Mouse (Mus musculus) kidney, embryonic 15.5 days (tissue): ENCODE measurements around the gene Ptrh1. TPM values are rescaled to one million over a fixed set of nuclear protein-coding genes. Genes with fewer than 3 reads are reported as not detected.

ENCODE experiments used
- ATAC-seq: fragments of 200-750 bp; cut with Nextera tagmentation; replicated peaks from 2 replicates; pipeline ENCODE4 v1.8.0; 2017; ENCODE audit warnings: moderate TSS enrichment; ENCODE audit not compliant: low FRiP score
- H3K27ac ChIP-seq: fragments of 300-500 bp; sonication (generic); 2 replicates; pipeline ENCODE4 v1.5.1; 2015; ENCODE audit warnings: mild to moderate bottlenecking, inconsistent platforms
- H3K27me3 ChIP-seq: fragments of 300-500 bp; sonication (generic); 2 replicates; pipeline ENCODE4 v1.6.1; 2015; ENCODE audit warnings: inconsistent platforms
- H3K36me3 ChIP-seq: fragments of 300-500 bp; sonication (generic); 2 replicates; pipeline ENCODE4 v1.6.1; 2015; ENCODE audit warnings: inconsistent platforms
- H3K4me1 ChIP-seq: fragments of 300-500 bp; sonication (generic); 2 replicates; pipeline ENCODE4 v1.6.1; 2015; ENCODE audit warnings: inconsistent platforms
- H3K4me2 ChIP-seq: fragments of 300-500 bp; sonication (generic); 2 replicates; pipeline ENCODE4 v1.6.1; 2015; ENCODE audit warnings: moderate library complexity, mild to moderate bottlenecking, inconsistent platforms
- H3K4me3 ChIP-seq: fragments of 300-500 bp; sonication (generic); replicated peaks from 2 replicates; pipeline ENCODE4 v1.5.1; 2015; ENCODE audit warnings: mild to moderate bottlenecking, inconsistent platforms
- H3K9ac ChIP-seq: fragments of 300-500 bp; sonication (generic); 2 replicates; pipeline ENCODE4 v1.6.1; 2015; ENCODE audit warnings: mild to moderate bottlenecking, inconsistent platforms
- H3K9me3 ChIP-seq: fragments of 300-500 bp; sonication (generic); replicated peaks from 2 replicates; pipeline ENCODE4 v1.6.1; 2016; ENCODE audit warnings: inconsistent platforms
- WGBS: fragments of 180-500 bp; shearing (Covaris S2); methylation state at CpG from one replicate; pipeline ENCODE4 v1.1.7; 2015; ENCODE audit warnings: mixed read lengths; 5-methylcytosine and 5-hydroxymethylcytosine counted together
- polyA plus RNA-seq: library from polyadenylated mRNA; unstranded; fragments of >200 nt; fragmentation: Nextera tagmentation; extraction: Ambion mirVana; gene quantifications from 2 replicates; pipeline ENCODE4 v1.2.1, GENCODE M21; 2015

Gene Ptrh1
- polyA plus RNA-seq, 1 experiment from 2014 or later: 5.1 TPM

- H3K27ac ChIP-seq: no peak within 1 kb of the TSS
- peak within 1 kb of the TSS; percentile 30; the same call in 1 of the 2 replicates for H3K9ac ChIP-seq
- peaks cover 21% of the 10 kb centered on the region for H3K4me1 ChIP-seq
- H3K36me3 ChIP-seq: peaks cover 12% of the 10 kb centered on the region
- H3K4me3 ChIP-seq: peak within 1 kb of the TSS; percentile 51
- H3K4me2 ChIP-seq: peak within 1 kb of the TSS; percentile 92
- ATAC-seq: no peak
- WGBS: 7% methylated on average over 11 of the region's 11 CpGs
- H3K27me3 ChIP-seq: peaks cover 37% of the 10 kb centered on the region
- no peaks in the 10 kb centered on the region for H3K9me3 ChIP-seq
Observed at GRCm38 (mm10) chr2:32740916-32741272, 34.7 kb upstream of the Ptrh1 start, which contains the start of gene 6330409D20Rik. 6330409D20Rik (minus strand) TSS chr2:32741016.

GRCm38 (mm10) chr2:32741273-32742172, 34.1 kb upstream of the Ptrh1 start:
- no peaks in the 10 kb centered on the region for H3K9me3 ChIP-seq
- WGBS: 4% methylated on average over 56 of the region's 58 CpGs
- ATAC-seq: peak; percentile 40; the same call in 1 of the 2 replicates

GRCm38 (mm10) chr2:32742173-32742531, 33.4 kb upstream of the Ptrh1 start:
- H3K4me3 ChIP-seq: peak overlapping the region; percentile 51
- H3K27me3 ChIP-seq: peaks cover 37% of the 10 kb centered on the region
- peak; percentile 46; the same call in 1 of the 2 replicates for ATAC-seq
- peak overlapping the region; percentile 92 for H3K4me2 ChIP-seq
- H3K4me1 ChIP-seq: peaks cover 17% of the 10 kb centered on the region
- no peaks in the 10 kb centered on the region for H3K9me3 ChIP-seq
- peaks cover 25% of the 10 kb centered on the region for H3K36me3 ChIP-seq
- 12% methylated on average over 18 of the region's 18 CpGs for WGBS
- no peak overlapping the region; the same call in 1 of the 2 replicates for H3K27ac ChIP-seq
- H3K9ac ChIP-seq: no peak overlapping the region

More at GRCm38 (mm10) chr2:32741273-32742172, 34.1 kb upstream of the Ptrh1 start:
- peaks cover 19% of the 10 kb centered on the region for H3K36me3 ChIP-seq
- H3K27me3 ChIP-seq: peaks cover 37% of the 10 kb centered on the region
- H3K9ac ChIP-seq: peak overlapping the region; percentile 30; the same call in 1 of the 2 replicates
- peaks cover 17% of the 10 kb centered on the region for H3K4me1 ChIP-seq
- H3K4me2 ChIP-seq: peak overlapping the region; percentile 92
- H3K27ac ChIP-seq: no peak overlapping the region; the same call in 1 of the 2 replicates
- peak overlapping the region; percentile 51 for H3K4me3 ChIP-seq

- no peak for ATAC-seq
- peaks cover 44% of the 10 kb centered on the region for H3K36me3 ChIP-seq
- H3K4me1 ChIP-seq: peaks cover 17% of the 10 kb centered on the region
- no peak overlapping the region for H3K4me3 ChIP-seq
- no peaks in the 10 kb centered on the region for H3K9me3 ChIP-seq
- H3K27ac ChIP-seq: no peak overlapping the region
- no peak overlapping the region for H3K4me2 ChIP-seq
- H3K9ac ChIP-seq: no peak overlapping the region
- WGBS: 74% methylated on average over 15 of the region's 15 CpGs
- H3K27me3 ChIP-seq: peaks cover 37% of the 10 kb centered on the region
Observed at GRCm38 (mm10) chr2:32744272-32744982, 31.2 kb upstream of the Ptrh1 start.

GRCm38 (mm10) chr2:32749082-32749481, 26.5 kb upstream of the Ptrh1 start:
- WGBS: 79% methylated on average over 16 of the region's 16 CpGs
- no peak for ATAC-seq

GRCm38 (mm10) chr2:32750199-32750598, 25.4 kb upstream of the Ptrh1 start:
- Histone ChIP-seq H3K27me3 (no peaks in the 10 kb centered on the region), H3K9ac (no peak overlapping the region), H3K4me3 (no peak overlapping the region), H3K27ac (no peak overlapping the region), H3K4me1 (peaks cover 21% of the 10 kb centered on the region), H3K4me2 (no peak overlapping the region), H3K36me3 (peaks cover 73% of the 10 kb centered on the region), H3K9me3 (no peaks in the 10 kb centered on the region)
- no peak for ATAC-seq
- 76% methylated on average over 7 of the region's 7 CpGs for WGBS

More at GRCm38 (mm10) chr2:32749082-32749481, 26.5 kb upstream of the Ptrh1 start:
- Histone ChIP-seq H3K4me2 (no peak overlapping the region), H3K4me1 (peaks cover 21% of the 10 kb centered on the region), H3K9ac (no peak overlapping the region), H3K9me3 (no peaks in the 10 kb centered on the region), H3K36me3 (peaks cover 70% of the 10 kb centered on the region), H3K4me3 (no peak overlapping the region), H3K27ac (no peak overlapping the region), H3K27me3 (no peaks in the 10 kb centered on the region)

- H3K4me2 ChIP-seq: peak overlapping the region; percentile 71
- H3K9me3 ChIP-seq: no peaks in the 10 kb centered on the region
- peak; percentile 91 for ATAC-seq
- peak overlapping the region; percentile 78 for H3K27ac ChIP-seq
- peak overlapping the region; percentile 26; the same call in 1 of the 2 replicates for H3K9ac ChIP-seq
- 11% methylated on average over 31 of the region's 31 CpGs for whole genome bisulfite sequencing
- no peaks in the 10 kb centered on the region for H3K27me3 ChIP-seq
- peaks cover 21% of the 10 kb centered on the region for H3K4me1 ChIP-seq
- H3K4me3 ChIP-seq: peak overlapping the region; percentile 44
- peaks cover 65% of the 10 kb centered on the region for H3K36me3 ChIP-seq
Observed at GRCm38 (mm10) chr2:32750887-32751664, 24.5 kb upstream of the Ptrh1 start.

- no peaks in the 10 kb centered on the region for H3K9me3 ChIP-seq
- H3K27ac ChIP-seq: peak overlapping the region; percentile 78
- peak overlapping the region; percentile 44 for H3K4me3 ChIP-seq
- H3K36me3 ChIP-seq: peaks cover 59% of the 10 kb centered on the region
- ATAC-seq: no peak; the same call in 1 of the 2 replicates
- 42% methylated on average over 8 of the region's 10 CpGs for WGBS
- no peaks in the 10 kb centered on the region for H3K27me3 ChIP-seq
- H3K9ac ChIP-seq: peak overlapping the region; percentile 26; the same call in 1 of the 2 replicates
- peaks cover 22% of the 10 kb centered on the region for H3K4me1 ChIP-seq
- peak overlapping the region; percentile 71 for H3K4me2 ChIP-seq
Observed at GRCm38 (mm10) chr2:32751665-32752033, 23.9 kb upstream of the Ptrh1 start.

GRCm38 (mm10) chr2:32752181-32752580, 23.4 kb upstream of the Ptrh1 start:
- Histone ChIP-seq H3K9ac (no peak overlapping the region), H3K4me1 (peaks cover 24% of the 10 kb centered on the region), H3K27me3 (no peaks in the 10 kb centered on the region), H3K36me3 (peaks cover 54% of the 10 kb centered on the region), H3K4me2 (peak overlapping the region; percentile 71), H3K9me3 (no peaks in the 10 kb centered on the region), H3K27ac (no peak overlapping the region), H3K4me3 (peak overlapping the region; percentile 44)
- WGBS: 72% methylated on average over 10 of the region's 10 CpGs
- ATAC-seq: no peak

GRCm38 (mm10) chr2:32756674-32757055, 18.9 kb upstream of the Ptrh1 start:
- 35% methylated on average over 6 of the region's 6 CpGs for WGBS
- peaks cover 45% of the 10 kb centered on the region for H3K36me3 ChIP-seq
- no peaks in the 10 kb centered on the region for H3K9me3 ChIP-seq
- peaks cover 25% of the 10 kb centered on the region for H3K4me1 ChIP-seq
- peak overlapping the region; percentile 63 for H3K4me2 ChIP-seq
- no peak overlapping the region for H3K9ac ChIP-seq
- no peak overlapping the region for H3K27ac ChIP-seq
- peak overlapping the region; percentile 58 for H3K4me3 ChIP-seq
- no peaks in the 10 kb centered on the region for H3K27me3 ChIP-seq
- ATAC-seq: peak; percentile 20

GRCm38 (mm10) chr2:32757056-32757845, 18.3 kb upstream of the Ptrh1 start, which contains the start of gene Tor2a:
Tor2a (plus strand) TSS chr2:32757234.
- peaks cover 51% of the 10 kb centered on the region for H3K36me3 ChIP-seq
- peak within 1 kb of the TSS; percentile 58 for H3K4me3 ChIP-seq
- H3K9me3 ChIP-seq: no peaks in the 10 kb centered on the region
- under 1% methylated on average over 66 of the region's 66 CpGs for WGBS
- H3K27me3 ChIP-seq: no peaks in the 10 kb centered on the region
- H3K4me1 ChIP-seq: peaks cover 20% of the 10 kb centered on the region
- peak within 1 kb of the TSS; percentile 83 for H3K27ac ChIP-seq
- peak within 1 kb of the TSS; percentile 63 for H3K4me2 ChIP-seq
- H3K9ac ChIP-seq: peak within 1 kb of the TSS; percentile 71
- ATAC-seq: peak; percentile 94
